22 mouse cellular contexts compared by ENCODE assay signal in the genomic region with DNA sequence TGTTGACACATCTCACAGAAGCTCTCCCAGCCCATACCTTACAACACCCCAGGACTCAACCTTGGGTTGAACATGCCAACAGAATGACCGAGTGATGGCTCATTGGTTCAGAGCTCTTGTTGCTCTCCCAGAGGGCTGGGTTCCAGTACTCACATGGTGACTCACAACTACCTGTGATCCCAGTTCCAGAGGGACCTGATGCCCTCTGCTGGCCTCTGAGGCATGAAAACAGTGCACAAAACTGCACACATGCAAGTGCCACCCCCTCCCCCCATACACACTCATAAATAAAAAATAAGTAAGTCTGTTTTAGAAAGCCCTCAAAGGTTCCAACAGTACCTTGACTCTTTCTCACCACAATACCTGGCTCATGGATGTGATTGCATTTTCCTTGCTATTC. TPM values are rescaled to one million over a fixed set of nuclear protein-coding genes. Genes with fewer than 3 reads are reported as not detected.
DNase-seq lines count a peak whose midpoint lies in the region; ATAC-seq and TF ChIP-seq lines count a peak whose summit lies in the region.
"Had no signal": no experiment of that assay in that cellular context is flagged by ENCODE, and none has a peak within 500 bp of the region (broad histone marks: within the 10 kb centered on the region; RNA-seq: fewer than 3 reads in every experiment).

No protein-coding gene starts in this region.

- WGBS in hindbrain, postnatal 0 days, result 60% methylated on average over 1 of the region's 1 CpGs
- 69% methylated on average over 1 of the region's 1 CpGs for WGBS in hindbrain, embryonic 16.5 days
- WGBS in midbrain, postnatal 0 days, result 65% methylated on average over 1 of the region's 1 CpGs
- WGBS in midbrain, embryonic 13.5 days, result 56% methylated on average over 1 of the region's 1 CpGs

- peaks cover 9% of the 10 kb centered on the region; the same call in 1 of the 2 replicates for H3K4me1 ChIP-seq in hindbrain, postnatal 0 days (ENCODE audit: insufficient read depth, low read length)
- H3K4me1 ChIP-seq in hindbrain, embryonic 16.5 days (ENCODE audit: control insufficient read depth, insufficient read depth, low read depth, low read length), result peaks cover 10% of the 10 kb centered on the region
- H3K4me1 ChIP-seq in midbrain, postnatal 0 days (ENCODE audit: insufficient read depth, low read length), result no peaks in the 10 kb centered on the region
- H3K4me1 ChIP-seq in midbrain, embryonic 13.5 days (replicated peaks), result peaks cover 20% of the 10 kb centered on the region
- no peaks in the 10 kb centered on the region for H3K4me1 ChIP-seq in embryonic fibroblast, embryonic 13.5 days (ENCODE audit: control insufficient read depth, insufficient read depth, low read length)

- no peaks in the 10 kb centered on the region; the same call in 1 of the 2 replicates for H3K27me3 ChIP-seq in hindbrain, postnatal 0 days (ENCODE audit: insufficient read depth, low read length)
- H3K27me3 ChIP-seq in hindbrain, embryonic 16.5 days (replicated peaks; ENCODE audit: control insufficient read depth, insufficient read depth, low read length), result no peaks in the 10 kb centered on the region; the same call in 1 of the 2 replicates
- no peaks in the 10 kb centered on the region; the same call in 1 of the 2 replicates for H3K27me3 ChIP-seq in midbrain, postnatal 0 days (ENCODE audit: insufficient read depth, low read length)
- H3K27me3 ChIP-seq in midbrain, embryonic 13.5 days, result peaks cover 22% of the 10 kb centered on the region; the same call in 1 of the 2 replicates
- H3K27me3 ChIP-seq: CH12.LX had no signal

- H3K4me2 ChIP-seq in hindbrain, postnatal 0 days (ENCODE audit: low read depth, low read length), result no peak overlapping the region
- no peak overlapping the region for H3K4me2 ChIP-seq in hindbrain, embryonic 16.5 days (ENCODE audit: low read length)
- no peak overlapping the region for H3K4me2 ChIP-seq in midbrain, postnatal 0 days (ENCODE audit: low read depth, low read length, poor library complexity, severe bottlenecking)
- H3K4me2 ChIP-seq in midbrain, embryonic 13.5 days (replicated peaks), result no peak overlapping the region
- H3K4me2 ChIP-seq: embryonic facial prominence, embryonic 13.5 days; heart, embryonic 12.5 days; hindbrain, embryonic 15.5 days; limb, embryonic 15.5 days; midbrain, embryonic 11.5 days had no signal

- H3K27ac ChIP-seq in hindbrain, postnatal 0 days, result no peak overlapping the region
- no peak overlapping the region for H3K27ac ChIP-seq in hindbrain, embryonic 16.5 days (ENCODE audit: low read depth, low read length)
- no peak overlapping the region for H3K27ac ChIP-seq in midbrain, postnatal 0 days (ENCODE audit: low read depth, low read length)
- no peak overlapping the region for H3K27ac ChIP-seq in midbrain, embryonic 13.5 days
- H3K27ac ChIP-seq in embryonic fibroblast, embryonic 13.5 days (ENCODE audit: insufficient read depth, low read length), result no peak overlapping the region
- H3K27ac ChIP-seq: embryonic facial prominence, embryonic 13.5 days; hindbrain, embryonic 15.5 days; limb, embryonic 15.5 days had no signal

- DNase-seq in cerebellum, adult 11-12 months, result peak; percentile 41
- DNase-seq in hindbrain, postnatal 0 days (ENCODE audit: low spot score), result peak; percentile 19
- DNase-seq in midbrain, postnatal 0 days (ENCODE audit: low spot score), result no peak
- DNase-seq: adrenal gland, postnatal 10 days; gastrocnemius, postnatal 25 days; kidney, adult 11 months; lung, adult 18-20 months; lung, postnatal 4 days; spleen, adult 18-20 months; thymus, adult 2 months had no signal

- H3K9me3 ChIP-seq in hindbrain, postnatal 0 days (ENCODE audit: low read length), result no peaks in the 10 kb centered on the region
- no peaks in the 10 kb centered on the region for H3K9me3 ChIP-seq in hindbrain, embryonic 16.5 days (ENCODE audit: control insufficient read depth, low read length)
- no peaks in the 10 kb centered on the region for H3K9me3 ChIP-seq in midbrain, postnatal 0 days (ENCODE audit: low read length)
- no peaks in the 10 kb centered on the region for H3K9me3 ChIP-seq in midbrain, embryonic 13.5 days
- H3K9me3 ChIP-seq: embryonic facial prominence, embryonic 13.5 days; hindbrain, embryonic 15.5 days; limb, embryonic 15.5 days had no signal

- TF ChIP-seq CTCF in hindbrain, postnatal 0 days (IDR thresholded peaks at IDR 0.05; ENCODE audit: low read depth), result peak; percentile 54
- TF ChIP-seq CTCF in midbrain, postnatal 0 days (IDR thresholded peaks at IDR 0.05), result peak; percentile 59
- TF ChIP-seq CTCF in embryonic fibroblast, embryonic 13.5 days (IDR thresholded peaks at IDR 0.05; ENCODE audit: borderline replicate concordance, insufficient read depth, low read length), result peak; percentile 10; the same call in 1 of the 2 replicates

- no peak for TF ChIP-seq POLR2A in embryonic fibroblast, embryonic 13.5 days (IDR thresholded peaks at IDR 0.05; ENCODE audit: low read depth, low read length)

- H3K4me3 ChIP-seq in hindbrain, postnatal 0 days (ENCODE audit: low read length), result no peak overlapping the region
- H3K4me3 ChIP-seq in hindbrain, embryonic 16.5 days (ENCODE audit: low read length), result no peak overlapping the region
- no peak overlapping the region for H3K4me3 ChIP-seq in midbrain, postnatal 0 days (ENCODE audit: low read depth, low read length)
- no peak overlapping the region for H3K4me3 ChIP-seq in midbrain, embryonic 13.5 days (replicated peaks)
- H3K4me3 ChIP-seq in embryonic fibroblast, embryonic 13.5 days (ENCODE audit: insufficient read depth, low read length), result no peak overlapping the region
- H3K4me3 ChIP-seq: embryonic facial prominence, embryonic 13.5 days; heart, embryonic 12.5 days; hindbrain, embryonic 15.5 days; limb, embryonic 15.5 days had no signal

- no peak overlapping the region for H3K9ac ChIP-seq in hindbrain, postnatal 0 days (replicated peaks; ENCODE audit: low read length)
- H3K9ac ChIP-seq in hindbrain, embryonic 16.5 days (ENCODE audit: low read depth, low read length), result no peak overlapping the region
- no peak overlapping the region for H3K9ac ChIP-seq in midbrain, postnatal 0 days (replicated peaks; ENCODE audit: low read length, poor library complexity, severe bottlenecking)
- H3K9ac ChIP-seq in midbrain, embryonic 13.5 days (replicated peaks), result no peak overlapping the region
- H3K9ac ChIP-seq: embryonic facial prominence, embryonic 13.5 days; heart, embryonic 12.5 days; hindbrain, embryonic 15.5 days; limb, embryonic 15.5 days had no signal

- no peak for ATAC-seq in cerebellum, adult (ENCODE audit: insufficient number of reproducible peaks, low FRiP score, low TSS enrichment)
- ATAC-seq in hindbrain, postnatal 0 days, result no peak
- no peak for ATAC-seq in hindbrain, embryonic 16.5 days
- no peak for ATAC-seq in midbrain, postnatal 0 days (ENCODE audit: low FRiP score)
- ATAC-seq in midbrain, embryonic 13.5 days, result no peak
- ATAC-seq in megakaryocyte-erythroid progenitor cell, adult 5-6 weeks (replicated peaks; ENCODE audit: low FRiP score, low TSS enrichment, poor library complexity, severe bottlenecking), result no peak

- no peaks in the 10 kb centered on the region for H3K36me3 ChIP-seq in hindbrain, postnatal 0 days (ENCODE audit: insufficient read depth, low read length)
- no peaks in the 10 kb centered on the region for H3K36me3 ChIP-seq in hindbrain, embryonic 16.5 days (ENCODE audit: control insufficient read depth, insufficient read depth, low read length)
- H3K36me3 ChIP-seq in midbrain, postnatal 0 days (ENCODE audit: insufficient read depth, low read length), result no peaks in the 10 kb centered on the region
- H3K36me3 ChIP-seq in midbrain, embryonic 13.5 days, result no peaks in the 10 kb centered on the region
- H3K36me3 ChIP-seq: embryonic facial prominence, embryonic 13.5 days; heart, embryonic 12.5 days; hindbrain, embryonic 15.5 days; limb, embryonic 15.5 days had no signal

RNA-seq across cellular contexts. Expression of a gene that starts 2.4 kb away (rescaled TPM):
- total RNA-seq in hindbrain, postnatal 0 days (2014; rRNA removed), result 119 and 137 TPM in 2 replicates
- 28.1 and 31.0 TPM in 2 replicates for polyA plus RNA-seq in hindbrain, postnatal 0 days (2015; fragmentation: Nextera tagmentation; extraction: Ambion mirVana)
- 27.8 and 28.3 TPM in 2 replicates for polyA plus RNA-seq in hindbrain, embryonic 16.5 days (2015; fragmentation: Nextera tagmentation; extraction: Ambion mirVana)
- 118 and 145 TPM in 2 replicates for total RNA-seq in midbrain, postnatal 0 days (2014; rRNA removed)
- polyA plus RNA-seq in midbrain, postnatal 0 days (2015; fragmentation: Nextera tagmentation; extraction: Ambion mirVana), result 33.0 and 33.8 TPM in 2 replicates
- 13.1 and 14.8 TPM in 2 replicates for polyA plus RNA-seq in midbrain, embryonic 13.5 days (2015; fragmentation: Nextera tagmentation; extraction: Ambion mirVana)
- 3.6 and 3.7 TPM in 2 replicates for polyA plus RNA-seq in embryonic fibroblast, embryonic 13.5 days (2011; ENCODE audit: insufficient read length, low read depth, missing spikeins)
- total RNA-seq in megakaryocyte-erythroid progenitor cell, adult 5-6 weeks (2014; fragmentation: Nextera tagmentation), result not detected in 2 replicates
- total RNA-seq in megakaryocyte-erythroid progenitor cell, adult 5-6 weeks (2017), result not detected in 2 replicates
- total RNA-seq: CH12.LX; neutrophil, adult 5-6 weeks had no signal
